Mouse (Mus musculus) v-Abl transformed pro-B cells (cell line): Measurements from ENCODE around the gene Rad50.

Experiments used
- in situ Hi-C, 2 experiments: fragments of 400-800 bp; cut with MboI; formaldehyde crosslinking; loops; one replicate each; pipeline ENCODE4 v1.15.1; 2025; ENCODE audit not compliant: unreplicated experiment in 2 of 2

Rad50 gene

GRCm38 (mm10) chr11:53637803-53638260, 69.3 kb downstream of the Rad50 start:
- in situ Hi-C loops: no loop called here

DNA sequence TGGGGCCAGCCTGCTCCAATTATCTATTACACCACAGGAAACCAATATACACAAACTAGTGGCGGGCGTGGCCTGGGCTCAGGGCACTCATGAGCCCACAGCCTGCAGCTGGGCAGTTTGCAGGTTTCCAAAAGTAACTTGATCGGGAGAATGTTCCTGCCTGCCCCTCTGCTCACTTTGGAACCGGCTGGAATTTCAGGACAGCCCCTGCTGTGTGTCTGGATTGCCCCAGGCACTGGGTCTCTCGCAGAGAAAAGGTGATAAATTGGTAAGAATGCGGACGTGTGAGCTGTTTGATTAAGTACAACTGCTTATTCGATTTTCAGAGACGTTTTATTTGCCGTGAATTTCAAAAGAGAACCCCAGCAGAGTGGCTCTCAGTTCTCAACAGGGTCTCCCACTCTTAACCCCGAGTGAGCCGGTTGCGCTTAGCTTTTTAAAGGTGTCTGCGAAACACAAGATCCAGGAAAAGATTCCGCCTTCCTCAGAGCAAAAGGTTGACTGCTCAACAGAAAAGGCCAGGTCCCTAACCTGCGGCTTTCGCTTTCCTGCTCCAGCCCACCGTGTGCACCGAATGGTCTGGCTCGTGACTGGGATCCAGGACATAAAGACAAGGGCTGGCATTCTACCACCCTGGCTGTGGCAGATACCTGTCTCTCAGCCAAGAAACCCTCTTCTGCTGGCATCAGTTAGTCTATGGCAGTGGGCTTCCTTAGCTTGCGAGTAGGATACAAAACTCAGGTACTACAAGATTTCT, 69.9 kb downstream of the Rad50 start:
- in situ Hi-C loops: no loop called here

GRCm38 (mm10) chr11:53636183-53636646, 70.9 kb downstream of the Rad50 start:
- in situ Hi-C loops: no loop called here

- in situ Hi-C loops: no loop called here
Observed at GRCm38 (mm10) chr11:53635590-53636182, 71.4 kb downstream of the Rad50 start.

GRCm38 (mm10) chr11:53634556-53634955, 72.6 kb downstream of the Rad50 start, which contains the start of gene Il13:
Gene Il13 (minus strand): TSS chr11:53634702.
- in situ Hi-C loops: no loop called here

GRCm38 (mm10) chr11:53633644-53634043, 73.5 kb downstream of the Rad50 start:
- in situ Hi-C loops: no loop called here

- in situ Hi-C loops: no loop called here
Observed at GRCm38 (mm10) chr11:53632122-53632733, 74.9 kb downstream of the Rad50 start.

- in situ Hi-C loops: loop anchor here (5.0 kb wide), 1 partner anchor 161 kb away; no protein-coding TSS in a partner anchor
Observed at GRCm38 (mm10) chr11:53627859-53628258, 79.3 kb downstream of the Rad50 start.

- in situ Hi-C loops: loop anchor here (5.0 kb wide), 1 partner anchor 160 kb away; no protein-coding TSS in a partner anchor
Observed at GRCm38 (mm10) chr11:53626802-53627373, 80.2 kb downstream of the Rad50 start.

- in situ Hi-C loops: no loop called here
Observed at GRCm38 (mm10) chr11:53624124-53624523, 83.0 kb downstream of the Rad50 start.

DNA sequence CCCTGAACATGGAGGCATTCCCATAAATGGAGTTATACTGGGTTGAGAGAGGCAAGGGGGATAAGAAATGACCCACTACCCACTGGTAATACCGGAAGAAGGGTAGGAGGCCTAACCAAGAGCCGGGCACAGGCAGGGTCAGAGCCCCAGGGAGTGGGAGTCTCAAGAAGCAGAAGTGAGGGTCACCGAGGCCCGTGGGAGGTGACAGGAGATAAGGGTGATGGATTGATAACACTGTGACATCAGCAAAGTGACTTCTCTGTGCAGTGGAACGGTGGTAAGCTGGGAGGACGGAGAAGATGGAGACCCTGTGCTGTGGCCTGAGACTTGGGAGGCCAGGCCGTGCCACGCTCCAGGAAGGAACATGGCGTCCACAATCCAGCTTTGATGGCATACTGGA, 83.5 kb downstream of the Rad50 start:
- in situ Hi-C loops: no loop called here

- in situ Hi-C loops: no loop called here
Observed at GRCm38 (mm10) chr11:53622440-53622806, 84.7 kb downstream of the Rad50 start.

- in situ Hi-C loops: no loop called here
Observed at GRCm38 (mm10) chr11:53621582-53622439, 85.3 kb downstream of the Rad50 start.

- in situ Hi-C loops: no loop called here
Observed at GRCm38 (mm10) chr11:53620094-53620493, 87.0 kb downstream of the Rad50 start.

DNA sequence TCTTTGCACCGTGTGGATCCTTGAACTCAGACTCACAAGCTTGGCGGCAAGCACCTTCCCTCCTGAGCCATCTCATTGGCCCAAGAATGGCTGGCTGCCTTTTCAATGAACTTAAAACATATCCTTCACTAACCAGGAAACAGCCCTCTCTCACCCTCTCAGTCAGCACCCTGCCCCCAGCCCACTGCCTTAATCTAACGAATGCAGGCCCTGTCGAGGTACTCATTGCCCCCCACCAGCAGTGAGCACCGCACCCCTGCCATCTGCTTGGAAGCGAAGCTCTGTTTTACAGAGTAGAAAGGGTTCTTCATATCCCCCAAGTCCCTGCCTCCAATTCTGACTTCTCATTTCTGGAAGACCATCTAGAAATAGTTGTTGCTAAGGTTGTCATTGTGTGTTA, 87.7 kb downstream of the Rad50 start:
- in situ Hi-C loops: no loop called here

GRCm38 (mm10) chr11:53618619-53619198, 88.4 kb downstream of the Rad50 start, which contains the start of gene Il4:
Gene Il4 (minus strand): TSS chr11:53618669.
- in situ Hi-C loops: no loop called here

- in situ Hi-C loops: no loop called here
Observed at GRCm38 (mm10) chr11:53617562-53618109, 89.5 kb downstream of the Rad50 start.

DNA sequence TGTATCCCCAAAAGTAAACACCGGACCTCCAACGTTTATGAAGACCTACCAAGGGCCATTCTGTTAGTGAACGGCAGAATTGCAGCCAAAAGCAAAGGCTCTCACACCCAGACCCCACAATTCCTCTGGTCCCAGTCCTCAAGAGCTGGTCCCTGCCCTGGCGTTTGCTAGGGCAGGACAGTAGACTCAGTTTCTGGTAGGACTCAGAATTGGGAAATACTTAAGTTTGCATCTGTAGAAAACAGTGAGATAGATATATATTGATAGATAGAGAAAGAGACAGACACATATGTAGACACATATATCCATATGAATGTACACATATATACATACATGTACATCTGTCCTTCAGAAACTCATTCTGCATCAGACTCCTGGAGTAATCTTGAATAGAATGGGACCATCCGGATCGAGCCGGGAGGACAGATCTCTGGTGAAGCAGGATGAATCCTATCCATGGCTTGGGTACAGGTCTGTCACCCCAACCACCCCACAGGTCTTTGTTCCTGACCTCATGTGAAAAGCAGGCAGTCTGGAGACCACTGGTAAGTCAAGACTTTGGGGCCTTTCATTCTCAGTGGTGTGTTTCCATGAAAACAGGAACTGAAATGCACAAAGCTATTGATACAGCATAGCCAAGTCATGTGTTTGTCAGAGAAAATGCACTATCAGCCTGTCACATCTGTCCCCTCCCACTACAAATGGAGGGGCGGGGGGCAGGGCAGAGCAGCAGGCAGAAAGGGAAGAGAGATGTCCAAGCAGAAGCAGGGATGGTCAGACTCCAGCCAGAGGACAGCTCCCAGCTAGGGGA, 90.2 kb downstream of the Rad50 start:
- in situ Hi-C loops: no loop called here

DNA sequence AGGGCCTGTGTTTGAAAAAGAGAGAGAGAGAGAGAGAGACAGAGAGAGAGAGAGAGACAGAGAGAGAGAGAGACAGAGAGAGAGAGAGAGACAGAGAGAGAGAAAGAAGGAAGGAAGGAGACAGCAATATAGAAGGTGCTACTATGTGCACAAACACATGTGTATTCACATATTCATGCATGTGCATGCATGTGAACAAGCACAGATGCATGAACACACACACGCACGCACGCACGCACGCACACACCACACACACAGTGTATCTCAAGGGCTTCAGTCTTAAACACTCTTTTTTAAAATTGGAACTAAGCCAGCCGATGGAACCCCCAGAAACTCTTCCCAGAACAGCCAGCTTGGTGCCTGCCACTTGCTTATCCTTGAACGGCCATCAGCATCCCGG, 91.5 kb downstream of the Rad50 start:
- in situ Hi-C loops: no loop called here
